ENCODE assay signal across 8 mouse cellular contexts in genomic region chr5:137189326-137189725, GRCm38 (mm10). TPM values are rescaled to one million over a fixed set of nuclear protein-coding genes. Genes with fewer than 3 reads are reported as not detected.
DNase-seq lines count a peak whose midpoint lies in the region; ATAC-seq lines count a peak whose summit lies in the region.

No protein-coding gene starts in this region.

- H3K27me3 ChIP-seq in kidney, embryonic 16.5 days (ENCODE audit: insufficient read depth, low read length): no peaks in the 10 kb centered on the region; the same call in 1 of the 2 replicates
- H3K27me3 ChIP-seq in forebrain, embryonic 15.5 days: no peaks in the 10 kb centered on the region
- H3K27me3 ChIP-seq in limb, embryonic 12.5 days: peaks cover 27% of the 10 kb centered on the region

- H3K9me3 ChIP-seq in kidney, embryonic 16.5 days (ENCODE audit: low read length): no peaks in the 10 kb centered on the region
- no peaks in the 10 kb centered on the region for H3K9me3 ChIP-seq in forebrain, embryonic 15.5 days
- no peaks in the 10 kb centered on the region; the same call in 1 of the 2 replicates for H3K9me3 ChIP-seq in limb, embryonic 12.5 days

- DNase-seq in kidney, adult 18-20 months: no peak
- peak; percentile 17 for DNase-seq in adrenal gland, postnatal 36 days
- DNase-seq in neural tube, embryonic 10.5 days (ENCODE audit: extremely low spot score, low spot score): peak; percentile 52
- no peak for DNase-seq in urinary bladder, adult 2 months (ENCODE audit: low spot score)
- no peak for DNase-seq in MN1 (ENCODE audit: low spot score)

- no peaks in the 10 kb centered on the region for H3K36me3 ChIP-seq in kidney, embryonic 16.5 days (ENCODE audit: insufficient read depth, low read length)
- no peaks in the 10 kb centered on the region for H3K36me3 ChIP-seq in forebrain, embryonic 15.5 days
- H3K36me3 ChIP-seq in limb, embryonic 12.5 days: no peaks in the 10 kb centered on the region

- H3K9ac ChIP-seq in kidney, embryonic 16.5 days (replicated peaks; ENCODE audit: low read length): peak overlapping the region; percentile 72
- H3K9ac ChIP-seq in forebrain, embryonic 15.5 days (replicated peaks): peak overlapping the region; percentile 67
- H3K9ac ChIP-seq in limb, embryonic 12.5 days (replicated peaks): peak overlapping the region; percentile 70

- no peaks in the 10 kb centered on the region for H3K4me1 ChIP-seq in kidney, embryonic 16.5 days (ENCODE audit: insufficient read depth, low read length)
- H3K4me1 ChIP-seq in forebrain, embryonic 15.5 days: no peaks in the 10 kb centered on the region
- no peaks in the 10 kb centered on the region for H3K4me1 ChIP-seq in limb, embryonic 12.5 days (replicated peaks)

- no peak overlapping the region for H3K27ac ChIP-seq in kidney, embryonic 16.5 days (ENCODE audit: low read length)
- no peak overlapping the region; the same call in 1 of the 2 replicates for H3K27ac ChIP-seq in forebrain, embryonic 15.5 days (replicated peaks)
- H3K27ac ChIP-seq in limb, embryonic 12.5 days: no peak overlapping the region

- WGBS in kidney, embryonic 16.5 days: 2% methylated on average over 34 of the region's 34 CpGs
- WGBS in forebrain, embryonic 15.5 days: 3% methylated on average over 34 of the region's 34 CpGs
- 2% methylated on average over 34 of the region's 34 CpGs for WGBS in limb, embryonic 12.5 days

- no peak for ATAC-seq in kidney, embryonic 16.5 days (ENCODE audit: low FRiP score, low TSS enrichment)
- no peak for ATAC-seq in forebrain, embryonic 15.5 days (replicated peaks)
- no peak for ATAC-seq in limb, embryonic 12.5 days (ENCODE audit: insufficient number of reproducible peaks, insufficient read depth, low FRiP score, low TSS enrichment, low read depth)

- H3K4me3 ChIP-seq in kidney, embryonic 16.5 days (ENCODE audit: low read length): peak overlapping the region; percentile 58
- peak overlapping the region; percentile 57 for H3K4me3 ChIP-seq in forebrain, embryonic 15.5 days
- peak overlapping the region; percentile 54 for H3K4me3 ChIP-seq in limb, embryonic 12.5 days (replicated peaks)

- H3K4me2 ChIP-seq in kidney, embryonic 16.5 days (replicated peaks; ENCODE audit: low read depth, low read length): peak overlapping the region; percentile 81
- peak overlapping the region; percentile 85 for H3K4me2 ChIP-seq in forebrain, embryonic 15.5 days (replicated peaks)
- H3K4me2 ChIP-seq in limb, embryonic 12.5 days: peak overlapping the region; percentile 72

RNA-seq across cellular contexts. Expression of gene Muc3a, which starts 22.9 kb away (rescaled TPM):
- 0.21 and 0.32 TPM in 2 replicates for polyA plus RNA-seq in kidney, embryonic 16.5 days (2015; fragmentation: Nextera tagmentation; extraction: Ambion mirVana)
- under 1 TPM in 1 of 2 experiments, not detected in 1; 0.17 TPM for total RNA-seq in adrenal gland, postnatal 36 days (2021)
- polyA plus RNA-seq in forebrain, embryonic 15.5 days (2015; fragmentation: Nextera tagmentation; extraction: Ambion mirVana): 0.09 TPM in 1 of 2 replicates, not detected in the other
- 0.10 TPM in 1 of 2 replicates, not detected in the other for polyA plus RNA-seq in limb, embryonic 12.5 days (2016; fragmentation: Nextera tagmentation; extraction: Ambion mirVana)
- 1.3 and 1.4 TPM in 2 replicates for polyA plus RNA-seq in urinary bladder, adult 2 months (2012; rRNA removed)

RNA-seq across cellular contexts. Expression of gene Muc3, which starts 40.2 kb away (rescaled TPM):
- polyA plus RNA-seq in kidney, embryonic 16.5 days (2015; fragmentation: Nextera tagmentation; extraction: Ambion mirVana): not detected in 2 replicates
- not detected for total RNA-seq in adrenal gland, postnatal 36 days (2021)
- polyA plus RNA-seq in forebrain, embryonic 15.5 days (2015; fragmentation: Nextera tagmentation; extraction: Ambion mirVana): not detected in 2 replicates
- polyA plus RNA-seq in limb, embryonic 12.5 days (2016; fragmentation: Nextera tagmentation; extraction: Ambion mirVana): not detected in 2 replicates
- polyA plus RNA-seq in urinary bladder, adult 2 months (2012; rRNA removed): not detected in 2 replicates

Comparison
In these comparisons a context has a peak if more than half of its experiments do, and no peak if none do; other contexts are left out.
1. DNase-seq: peak in adrenal gland, postnatal 36 days (2 of 2) and neural tube, embryonic 10.5 days (single experiment); none in kidney, adult 18-20 months (single experiment), urinary bladder, adult 2 months (single experiment) and MN1 (single experiment).
2. Peak in every context shown above with its lines, with median percentiles within 50 percentile points of each other: H3K4me2 ChIP-seq, H3K4me3 ChIP-seq and H3K9ac ChIP-seq.